Mouse (Mus musculus) layer of hippocampus, adult 9-11 months (tissue): ENCODE data around the gene Ankfy1.
"Not testable (repeated sequence)": the region's sequence is repeated elsewhere in the genome, so short reads cannot be mapped to it uniquely, and the experiment has no call there.

ENCODE experiments used
- DNase-seq: peaks from one replicate; pipeline ENCODE4 v3.0.0; 2022

The Ankfy1 gene

GRCm38 (mm10) chr11:72689551-72690510 is at the start of gene Ankfy1:
Gene Ankfy1, plus strand, starts transcription at chr11:72690006.
- DNase-seq = peak; percentile 95

DNA sequence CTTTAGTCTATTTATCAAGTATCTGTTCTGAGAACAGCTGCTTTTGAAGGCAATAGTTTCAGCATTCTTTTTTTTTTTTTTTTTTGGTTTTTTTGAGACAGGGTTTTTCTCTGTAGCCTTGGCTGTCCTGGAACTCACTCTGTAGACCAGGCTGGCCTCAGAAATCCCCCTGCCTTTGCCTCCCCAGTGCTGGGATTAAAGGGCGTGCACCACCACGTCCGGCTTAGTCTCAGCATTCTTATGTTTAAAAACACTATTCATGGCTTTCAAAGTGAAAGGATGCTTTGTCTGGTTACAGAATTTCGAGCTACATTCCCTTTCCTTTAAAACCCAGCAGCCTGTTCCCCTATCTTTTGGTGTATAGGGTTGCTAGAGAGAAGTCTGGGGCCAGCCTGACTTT is 47.1 kb upstream of the Ankfy1 start:
- DNase-seq = no peak

DNA sequence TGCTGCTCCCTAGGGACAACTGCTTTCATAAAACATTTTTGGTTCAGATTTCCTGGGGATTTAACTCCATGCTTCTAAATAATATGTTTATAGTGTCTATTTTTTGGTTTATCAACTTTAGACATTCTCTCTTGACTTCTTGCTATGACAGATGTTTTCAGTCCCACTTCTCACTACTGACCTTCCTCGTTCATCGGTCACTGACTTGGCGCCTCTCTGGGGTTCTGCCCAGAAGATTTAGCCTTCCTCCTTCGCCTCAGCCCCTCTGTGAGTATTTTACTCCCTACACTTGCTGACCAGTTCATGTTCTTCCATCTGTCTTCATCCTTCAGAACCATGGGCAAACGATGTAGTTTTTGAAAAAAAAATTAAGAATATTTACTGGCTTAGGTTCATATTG is 44.4 kb upstream of the Ankfy1 start:
- DNase-seq = no peak

GRCm38 (mm10) chr11:72650347-72650746 is 39.5 kb upstream of the Ankfy1 start:
- no peak for DNase-seq

GRCm38 (mm10) chr11:72659918-72660317 is 29.9 kb upstream of the Ankfy1 start:
- DNase-seq = no peak

GRCm38 (mm10) chr11:72660359-72660758 is 29.4 kb upstream of the Ankfy1 start:
- DNase-seq = no peak

- no peak for DNase-seq
Observed at GRCm38 (mm10) chr11:72664641-72665040, 25.2 kb upstream of the Ankfy1 start.

- DNase-seq = no peak
Observed at GRCm38 (mm10) chr11:72670634-72671033, 19.2 kb upstream of the Ankfy1 start.

- no peak for DNase-seq
Observed at GRCm38 (mm10) chr11:72671294-72671988, 18.4 kb upstream of the Ankfy1 start.

DNA sequence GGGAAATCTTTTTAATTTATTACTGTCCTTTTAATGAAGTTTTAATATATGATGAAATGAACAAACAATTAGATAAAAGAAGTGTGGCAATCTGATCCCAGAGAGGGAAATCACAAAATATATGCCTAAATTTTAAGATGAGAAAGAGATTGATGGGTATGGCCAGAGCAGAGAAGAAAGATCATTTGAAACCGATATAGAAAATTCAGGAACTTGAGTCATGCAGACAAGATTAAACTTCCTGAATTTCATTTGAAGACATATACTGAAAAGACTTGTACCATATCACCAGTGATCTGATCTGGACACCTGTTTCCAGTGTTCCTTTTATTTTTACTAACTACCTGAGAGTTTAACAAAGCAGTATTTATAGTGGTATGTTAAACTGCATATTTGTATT is 17.4 kb upstream of the Ankfy1 start:
- no peak for DNase-seq

GRCm38 (mm10) chr11:72675280-72675679 is 14.5 kb upstream of the Ankfy1 start:
- no peak for DNase-seq

GRCm38 (mm10) chr11:72680726-72681125 is 9.1 kb upstream of the Ankfy1 start:
- DNase-seq = no peak

DNA sequence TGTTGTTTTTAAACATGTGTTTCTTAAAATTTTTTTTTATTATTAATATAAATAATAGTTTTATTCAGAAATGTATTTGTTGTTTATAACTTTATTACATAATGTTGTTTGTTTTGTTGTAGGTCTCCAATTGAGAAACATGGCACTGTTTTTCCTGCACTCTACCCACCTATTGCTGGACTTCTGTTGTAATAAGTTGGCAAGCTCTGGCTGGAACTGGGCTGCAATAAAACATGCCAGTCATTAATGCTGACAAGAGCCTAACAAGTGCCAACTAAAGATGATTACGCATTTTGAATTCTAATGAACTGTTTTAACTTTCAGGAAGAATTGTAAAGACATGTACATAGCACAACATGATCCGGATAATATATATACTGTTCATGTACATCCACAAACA is 6.4 kb upstream of the Ankfy1 start:
- no peak for DNase-seq

- DNase-seq = no peak
Observed at GRCm38 (mm10) chr11:72686697-72687096, 3.1 kb upstream of the Ankfy1 start.

DNA sequence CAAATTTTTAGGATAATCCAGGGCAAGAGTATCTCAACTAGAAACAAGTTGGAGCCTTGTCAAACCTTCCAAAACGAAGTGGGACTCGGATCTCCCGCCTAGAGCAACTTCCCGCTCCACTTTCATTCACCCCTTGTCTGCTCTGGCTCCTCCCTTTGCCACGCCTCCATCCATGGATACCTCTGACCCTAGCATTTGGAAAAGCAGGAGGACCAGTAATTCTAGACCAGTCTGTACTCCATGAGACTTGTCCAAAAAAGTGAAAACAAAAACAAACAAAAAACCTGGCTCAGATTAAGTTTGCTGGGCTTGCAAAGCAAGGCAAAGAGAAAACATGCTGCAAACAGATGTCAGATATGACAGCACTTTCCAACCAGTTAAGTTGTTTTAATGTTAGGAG is 1.6 kb upstream of the Ankfy1 start:
- DNase-seq = no peak

GRCm38 (mm10) chr11:72689115-72689514 is 691 bp upstream of the Ankfy1 start:
- no peak for DNase-seq

GRCm38 (mm10) chr11:72692353-72692752 is 2.5 kb downstream of the Ankfy1 start:
- no peak for DNase-seq

DNA sequence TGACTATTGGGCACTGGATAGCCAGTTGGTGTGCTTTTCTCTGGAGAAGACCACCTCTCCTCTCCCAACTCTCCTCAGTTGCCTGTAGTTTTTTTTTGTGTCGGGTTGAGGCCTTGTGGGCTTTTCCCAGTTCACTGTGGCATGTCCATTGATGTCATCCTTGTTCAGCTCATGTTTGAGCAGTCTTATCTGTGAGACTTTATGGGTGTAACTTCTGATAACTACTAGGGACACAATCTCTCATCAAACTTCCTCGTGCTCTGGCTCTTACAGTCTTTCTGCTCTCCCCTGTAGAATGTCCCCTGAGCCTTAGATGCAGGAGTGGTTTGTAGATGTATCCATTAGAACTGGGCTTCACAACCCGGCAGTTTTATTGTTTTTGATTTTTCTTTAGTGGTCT is 5.2 kb downstream of the Ankfy1 start:
- DNase-seq = no peak

DNA sequence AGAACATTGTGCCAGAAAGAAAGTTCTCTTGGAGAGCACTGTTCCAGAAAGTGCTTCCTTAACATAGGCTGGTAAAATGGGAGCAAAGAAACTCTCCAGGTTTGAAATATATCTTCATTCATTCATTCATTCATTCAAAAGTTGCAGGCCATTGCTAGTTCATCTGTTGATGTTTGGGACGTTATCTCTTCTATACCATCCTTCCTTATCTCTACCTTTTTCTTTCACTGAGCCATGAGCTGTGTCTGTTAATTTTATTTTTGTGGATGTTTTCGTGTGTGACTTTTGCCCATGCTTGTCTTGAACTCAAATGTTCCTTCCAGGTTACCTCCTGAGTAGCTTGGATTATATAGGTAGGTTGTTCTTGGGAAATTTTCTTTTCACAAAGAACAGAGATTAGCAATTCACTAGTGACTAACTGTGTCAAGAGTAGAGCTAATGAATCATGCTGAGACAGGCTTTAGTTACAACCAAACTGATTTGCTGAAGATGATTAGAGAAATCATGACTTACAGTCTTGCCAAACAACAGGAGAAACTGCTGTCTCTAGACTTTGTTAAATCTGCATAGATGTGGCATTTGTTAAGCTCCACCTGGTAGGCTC is 6.7 kb downstream of the Ankfy1 start:
- DNase-seq = no peak

DNA sequence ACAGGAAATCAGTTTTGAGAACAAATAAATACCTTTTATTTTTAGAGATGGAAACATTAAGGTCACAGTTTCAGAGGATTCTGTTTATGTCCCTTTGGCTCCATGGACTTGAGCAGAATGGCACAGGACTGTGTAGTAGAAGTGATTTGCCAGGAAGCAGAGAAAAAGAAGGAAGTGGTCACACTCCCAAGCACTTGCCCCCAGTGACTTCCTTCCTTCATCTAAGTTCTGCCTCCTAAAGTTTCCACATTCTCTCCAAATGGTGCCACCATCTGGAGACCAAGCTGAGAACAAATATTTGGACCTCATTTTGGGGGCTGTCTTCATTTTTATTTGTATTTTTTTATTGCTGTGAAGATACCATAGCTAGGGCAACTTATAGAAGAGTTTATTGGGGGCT is 7.5 kb downstream of the Ankfy1 start:
- no peak for DNase-seq

DNA sequence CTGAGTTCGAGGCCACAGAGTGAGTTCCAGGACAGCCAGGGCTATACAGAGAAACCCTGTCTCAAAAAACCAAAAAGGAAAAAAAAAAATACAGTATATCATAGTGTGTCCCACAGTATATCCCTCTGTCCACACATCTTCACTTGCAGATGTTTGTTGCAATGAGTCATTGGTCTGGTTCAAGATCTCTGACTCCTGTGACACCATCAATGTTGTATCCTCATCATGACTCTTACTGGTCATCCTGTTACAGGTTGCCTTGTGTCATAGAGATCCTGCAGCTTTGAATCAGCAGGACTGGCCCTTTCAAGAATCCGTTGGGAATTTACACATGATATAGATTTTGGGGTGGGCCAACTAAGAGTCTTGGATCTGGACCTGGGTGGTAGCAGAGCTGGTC is 15.3 kb downstream of the Ankfy1 start:
- not testable (repeated sequence) for DNase-seq

DNA sequence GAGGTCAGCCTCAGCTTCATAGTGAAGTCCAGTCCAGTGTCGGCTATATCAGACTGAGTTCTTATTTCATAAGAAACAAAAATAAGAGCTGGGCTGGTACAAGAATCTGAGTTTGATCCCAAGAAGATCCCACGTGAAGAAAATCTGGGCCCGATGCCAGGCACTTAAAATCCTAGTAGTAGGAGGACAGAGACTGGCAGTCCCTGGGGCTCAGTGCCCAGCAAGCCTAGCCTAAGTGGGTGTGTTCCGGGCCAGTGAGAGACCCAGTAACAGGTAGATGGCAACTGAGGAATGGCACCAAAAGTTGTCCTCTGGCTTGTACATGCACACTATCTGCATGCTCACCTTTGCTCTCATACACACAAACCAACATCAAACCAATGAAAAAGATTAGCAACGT is 22.9 kb downstream of the Ankfy1 start:
- peak; percentile 48 for DNase-seq

GRCm38 (mm10) chr11:72718161-72718560 is 28.4 kb downstream of the Ankfy1 start:
- no peak for DNase-seq

DNA sequence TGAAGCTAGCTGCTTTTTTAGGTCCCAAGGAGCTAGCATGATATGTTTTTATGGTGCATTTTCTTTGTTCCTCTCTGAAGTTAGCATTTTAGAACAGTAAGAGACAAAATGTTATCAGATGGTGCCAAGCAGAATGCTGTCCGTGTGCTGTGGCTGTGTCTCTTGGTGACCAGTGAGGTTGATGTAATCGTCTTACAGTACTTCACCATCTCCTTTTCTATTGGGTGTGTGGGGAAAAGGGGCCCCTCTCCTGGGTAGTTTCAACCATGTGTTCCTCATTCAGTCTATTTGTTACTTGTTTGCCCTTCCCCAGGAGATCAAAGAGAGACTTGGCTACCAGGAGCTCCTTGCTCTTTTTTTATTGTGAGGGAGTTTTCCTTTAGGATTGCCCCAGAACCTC is 33.4 kb downstream of the Ankfy1 start:
- DNase-seq = no peak
